Mouse (Mus musculus) olfactory bulb, adult 2 months (tissue): ENCODE measurements around the gene Gng10.

ENCODE experiments used
- CTCF ChIP-seq: fragments of 200-500 bp; IDR thresholded peaks from 2 replicates; pipeline ENCODE4 v1.5.1; 2012; ENCODE audit warnings: low read depth, mild to moderate bottlenecking, low read length, moderate library complexity; ENCODE audit not compliant: insufficient read depth
- POLR2A ChIP-seq: fragments of 200-500 bp; IDR thresholded peaks from 2 replicates; pipeline ENCODE4 v1.6.1; 2012; ENCODE audit warnings: mild to moderate bottlenecking, low read depth, low read length, moderate library complexity; ENCODE audit not compliant: insufficient read depth

- TF ChIP-seq CTCF (no peak), POLR2A (no peak)
Observed at GRCm38 (mm10) chr4:59011446-59011845, 23.4 kb upstream of the Gng10 start.
